Mouse (Mus musculus): ENCODE results near the gene Fgfr3. TPM values are rescaled to one million over a fixed set of nuclear protein-coding genes. Genes with fewer than 3 reads are reported as not detected.
A peak's percentile ranks its signal among the peaks of the same experiment; 100 is the strongest.

Gene Fgfr3
- polyA plus RNA-seq, 1 experiment, result 35.2 TPM

- no peak for TF ChIP-seq CTCF (IDR thresholded peaks at IDR 0.05; ENCODE audit: extremely low read depth, insufficient read length, insufficient replicate concordance, low read depth, low read length)
- H3K27me3 ChIP-seq (ENCODE audit: control insufficient read depth, insufficient read depth, low read length), result peaks cover 11% of the 10 kb centered on the region
- WGBS, result 15% methylated on average over 24 of the region's 24 CpGs
- H3K4me1 ChIP-seq (ENCODE audit: control insufficient read depth, insufficient read depth, insufficient read length, low read length), result peaks cover 16% of the 10 kb centered on the region
- no peak overlapping the region for H3K4me3 ChIP-seq (ENCODE audit: low read depth, low read length)
- H3K27ac ChIP-seq (ENCODE audit: insufficient read depth, low read depth, low read length), result no peak overlapping the region
- no peaks in the 10 kb centered on the region for H3K36me3 ChIP-seq (ENCODE audit: control insufficient read depth, insufficient read depth, low read length)
Measured at GRCm38 (mm10) chr5:33692393-33692792, 29.1 kb upstream of the Fgfr3 start.

- no peak overlapping the region for H3K4me3 ChIP-seq (ENCODE audit: low read depth, low read length)
- WGBS, result 87% methylated on average over 9 of the region's 9 CpGs
- peaks cover 11% of the 10 kb centered on the region for H3K27me3 ChIP-seq (ENCODE audit: control insufficient read depth, insufficient read depth, low read length)
- TF ChIP-seq CTCF (IDR thresholded peaks at IDR 0.05; ENCODE audit: extremely low read depth, insufficient read length, insufficient replicate concordance, low read depth, low read length) (no peak), POLR2A (IDR thresholded peaks at IDR 0.05; ENCODE audit: low read depth, low read length) (no peak)
- peaks cover 16% of the 10 kb centered on the region for H3K4me1 ChIP-seq (ENCODE audit: control insufficient read depth, insufficient read depth, insufficient read length, low read length)
- no peaks in the 10 kb centered on the region for H3K36me3 ChIP-seq (ENCODE audit: control insufficient read depth, insufficient read depth, low read length)
- no peak overlapping the region for H3K27ac ChIP-seq (ENCODE audit: insufficient read depth, low read depth, low read length)
Measured at GRCm38 (mm10) chr5:33694461-33694847, 27.0 kb upstream of the Fgfr3 start.

- Histone ChIP-seq H3K4me3 (ENCODE audit: low read depth, low read length) (peak overlapping the region; percentile 62), H3K27me3 (ENCODE audit: control insufficient read depth, insufficient read depth, low read length) (peaks cover 11% of the 10 kb centered on the region), H3K4me1 (ENCODE audit: control insufficient read depth, insufficient read depth, insufficient read length, low read length) (peaks cover 16% of the 10 kb centered on the region), H3K27ac (ENCODE audit: insufficient read depth, low read depth, low read length) (no peak overlapping the region), H3K36me3 (ENCODE audit: control insufficient read depth, insufficient read depth, low read length) (no peaks in the 10 kb centered on the region)
- WGBS, result 3% methylated on average over 71 of the region's 71 CpGs
- no peak for TF ChIP-seq CTCF (IDR thresholded peaks at IDR 0.05; ENCODE audit: extremely low read depth, insufficient read length, insufficient replicate concordance, low read depth, low read length)
- TF ChIP-seq POLR2A (IDR thresholded peaks at IDR 0.05; ENCODE audit: low read depth, low read length), result no peak
Measured at GRCm38 (mm10) chr5:33694848-33695717, 26.4 kb upstream of the Fgfr3 start.

GRCm38 (mm10) chr5:33695718-33696121 lies 25.8 kb upstream of the Fgfr3 start:
- Histone ChIP-seq H3K4me3 (ENCODE audit: low read depth, low read length) (peak overlapping the region; percentile 62), H3K27me3 (ENCODE audit: control insufficient read depth, insufficient read depth, low read length) (peaks cover 11% of the 10 kb centered on the region), H3K4me1 (ENCODE audit: control insufficient read depth, insufficient read depth, insufficient read length, low read length) (peaks cover 15% of the 10 kb centered on the region), H3K27ac (ENCODE audit: insufficient read depth, low read depth, low read length) (no peak overlapping the region), H3K36me3 (ENCODE audit: control insufficient read depth, insufficient read depth, low read length) (no peaks in the 10 kb centered on the region)
- no peak for TF ChIP-seq POLR2A (IDR thresholded peaks at IDR 0.05; ENCODE audit: low read depth, low read length)
- no peak for TF ChIP-seq CTCF (IDR thresholded peaks at IDR 0.05; ENCODE audit: extremely low read depth, insufficient read length, insufficient replicate concordance, low read depth, low read length)
- WGBS, result 10% methylated on average over 24 of the region's 24 CpGs

GRCm38 (mm10) chr5:33696430-33696829 lies 25.0 kb upstream of the Fgfr3 start:
- H3K27me3 ChIP-seq (ENCODE audit: control insufficient read depth, insufficient read depth, low read length), result peaks cover 11% of the 10 kb centered on the region
- no peak overlapping the region for H3K4me3 ChIP-seq (ENCODE audit: low read depth, low read length)
- no peaks in the 10 kb centered on the region for H3K36me3 ChIP-seq (ENCODE audit: control insufficient read depth, insufficient read depth, low read length)
- peaks cover 15% of the 10 kb centered on the region for H3K4me1 ChIP-seq (ENCODE audit: control insufficient read depth, insufficient read depth, insufficient read length, low read length)
- TF ChIP-seq POLR2A (IDR thresholded peaks at IDR 0.05; ENCODE audit: low read depth, low read length), result no peak
- 48% methylated on average over 5 of the region's 5 CpGs for WGBS
- H3K27ac ChIP-seq (ENCODE audit: insufficient read depth, low read depth, low read length), result no peak overlapping the region

GRCm38 (mm10) chr5:33697534-33697933 lies 23.9 kb upstream of the Fgfr3 start:
- WGBS, result 92% methylated on average over 1 of the region's 1 CpGs
- Histone ChIP-seq H3K36me3 (ENCODE audit: control insufficient read depth, insufficient read depth, low read length) (no peaks in the 10 kb centered on the region), H3K27ac (ENCODE audit: insufficient read depth, low read depth, low read length) (no peak overlapping the region), H3K4me1 (ENCODE audit: control insufficient read depth, insufficient read depth, insufficient read length, low read length) (peaks cover 12% of the 10 kb centered on the region), H3K4me3 (ENCODE audit: low read depth, low read length) (no peak overlapping the region), H3K27me3 (ENCODE audit: control insufficient read depth, insufficient read depth, low read length) (peaks cover 11% of the 10 kb centered on the region)
- TF ChIP-seq CTCF (IDR thresholded peaks at IDR 0.05; ENCODE audit: extremely low read depth, insufficient read length, insufficient replicate concordance, low read depth, low read length), result no peak
- no peak for TF ChIP-seq POLR2A (IDR thresholded peaks at IDR 0.05; ENCODE audit: low read depth, low read length)

- H3K36me3 ChIP-seq (ENCODE audit: control insufficient read depth, insufficient read depth, low read length), result no peaks in the 10 kb centered on the region
- H3K27ac ChIP-seq (ENCODE audit: insufficient read depth, low read depth, low read length), result no peak overlapping the region
- 56% methylated on average over 13 of the region's 13 CpGs for WGBS
- H3K4me1 ChIP-seq (ENCODE audit: control insufficient read depth, insufficient read depth, insufficient read length, low read length), result peaks cover 11% of the 10 kb centered on the region
- no peak for TF ChIP-seq CTCF (IDR thresholded peaks at IDR 0.05; ENCODE audit: extremely low read depth, insufficient read length, insufficient replicate concordance, low read depth, low read length)
- no peak overlapping the region for H3K4me3 ChIP-seq (ENCODE audit: low read depth, low read length)
- H3K27me3 ChIP-seq (ENCODE audit: control insufficient read depth, insufficient read depth, low read length), result peaks cover 11% of the 10 kb centered on the region
Measured at GRCm38 (mm10) chr5:33697947-33698512, 23.4 kb upstream of the Fgfr3 start.
